Comparison of ENCODE assay signal across 16 mouse cellular contexts in the genomic region with DNA sequence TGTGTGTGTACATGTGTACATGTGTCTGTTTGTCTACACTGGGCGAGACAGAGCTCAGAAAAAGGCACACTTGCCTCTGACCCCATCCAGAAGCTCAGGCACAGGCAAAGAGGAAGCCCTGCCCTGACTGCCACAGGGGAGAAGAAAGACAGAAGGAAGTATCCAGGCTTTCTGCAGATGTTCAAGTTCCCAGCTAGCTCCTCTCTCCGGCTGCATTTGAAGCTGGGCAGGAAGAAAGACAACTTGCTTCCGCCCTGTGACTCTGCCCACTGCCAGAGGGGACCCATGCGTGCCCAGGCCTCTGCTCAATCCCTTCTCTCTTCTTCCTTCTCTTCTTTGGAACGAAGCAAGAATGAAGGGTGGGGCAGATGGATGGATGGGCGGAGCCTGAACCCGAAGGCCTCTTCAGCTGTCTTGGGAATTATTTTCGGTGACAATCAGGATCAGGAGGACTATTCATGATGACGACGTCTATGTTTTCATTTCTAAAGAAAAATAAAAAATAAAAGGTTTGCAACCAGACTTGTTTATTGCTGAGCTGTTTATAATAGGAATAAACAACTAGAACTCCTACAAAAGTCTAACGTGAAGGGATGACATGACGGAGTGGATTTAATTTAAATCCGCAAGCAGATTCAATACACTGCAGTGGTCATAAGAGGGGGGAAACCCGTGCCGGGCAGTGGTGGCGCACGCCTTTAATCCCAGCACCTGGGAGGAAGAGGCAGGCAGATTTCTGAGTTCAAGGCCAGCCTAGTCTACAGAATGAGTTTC. TPM values are rescaled to one million over a fixed set of nuclear protein-coding genes. Genes with fewer than 3 reads are reported as not detected.
DNase-seq lines count a peak whose midpoint lies in the region; ATAC-seq and TF ChIP-seq lines count a peak whose summit lies in the region.
"Had no signal": no experiment of that assay in that cellular context is flagged by ENCODE, and none has a peak within 500 bp of the region (broad histone marks: within the 10 kb centered on the region; RNA-seq: fewer than 3 reads in every experiment).

No protein-coding gene starts in this region.

- no peak overlapping the region for H3K4me2 ChIP-seq in kidney, embryonic 14.5 days (replicated peaks; ENCODE audit: low read depth, low read length)
- H3K4me2 ChIP-seq in liver, embryonic 14.5 days (ENCODE audit: low read depth) = no peak overlapping the region
- H3K4me2 ChIP-seq in stomach, embryonic 16.5 days (ENCODE audit: low read depth, low read length) = no peak overlapping the region
- H3K4me2 ChIP-seq: embryonic facial prominence, embryonic 13.5 days; forebrain, embryonic 12.5 days; limb, embryonic 12.5 days; midbrain, embryonic 15.5 days had no signal

- no peak for TF ChIP-seq CTCF in liver, embryonic 14.5 days (IDR thresholded peaks at IDR 0.05; ENCODE audit: low read depth)

- 0 out of 2 replicates have a peak overlapping the region, but pooled peaks have one; percentile 12 for H3K9ac ChIP-seq in kidney, embryonic 14.5 days (ENCODE audit: low read depth, low read length)
- no peak overlapping the region for H3K9ac ChIP-seq in liver, embryonic 14.5 days (replicated peaks)
- no peak overlapping the region for H3K9ac ChIP-seq in stomach, embryonic 16.5 days (ENCODE audit: low read length)
- H3K9ac ChIP-seq: embryonic facial prominence, embryonic 13.5 days; forebrain, embryonic 12.5 days; limb, embryonic 12.5 days; midbrain, embryonic 15.5 days had no signal

- TF ChIP-seq EP300 in liver, embryonic 14.5 days (IDR thresholded peaks at IDR 0.05; ENCODE audit: low read depth) = no peak

- H3K9me3 ChIP-seq in kidney, embryonic 14.5 days (ENCODE audit: control insufficient read depth, low read length) = no peaks in the 10 kb centered on the region
- H3K9me3 ChIP-seq in liver, embryonic 14.5 days (ENCODE audit: control insufficient read depth, low read length) = no peaks in the 10 kb centered on the region
- no peaks in the 10 kb centered on the region for H3K9me3 ChIP-seq in stomach, embryonic 16.5 days (replicated peaks; ENCODE audit: control insufficient read depth, low read length)
- H3K9me3 ChIP-seq: embryonic facial prominence, embryonic 13.5 days; forebrain, embryonic 12.5 days; heart, embryonic 10.5 days; limb, embryonic 12.5 days; midbrain, embryonic 15.5 days had no signal

- no peak for DNase-seq in kidney, postnatal 36 days
- DNase-seq in R1 (ENCODE audit: low read depth, low spot score) = peak; percentile 67
- no peak for DNase-seq in liver, embryonic 14.5 days (ENCODE audit: low read depth in 3 of 3, low spot score in 3 of 3)
- no peak for DNase-seq in left cerebral cortex, adult 18-20 months (ENCODE audit: low spot score in 2 of 2)
- DNase-seq: cerebellum, postnatal 14 days; heart, postnatal 4 days; kidney, postnatal 10 days; lung, postnatal 14 days had no signal

- no peak overlapping the region for H3K4me3 ChIP-seq in kidney, embryonic 14.5 days (ENCODE audit: low read length)
- no peak overlapping the region for H3K4me3 ChIP-seq in liver, embryonic 14.5 days (ENCODE audit: insufficient read depth in 1 of 2, low read depth in 2 of 2, low read length in 2 of 2)
- no peak overlapping the region for H3K4me3 ChIP-seq in stomach, embryonic 16.5 days (replicated peaks; ENCODE audit: low read length)
- H3K4me3 ChIP-seq: embryonic facial prominence, embryonic 13.5 days; forebrain, embryonic 12.5 days; heart, embryonic 10.5 days; limb, embryonic 12.5 days; midbrain, embryonic 15.5 days had no signal

- H3K27ac ChIP-seq in kidney, embryonic 14.5 days (ENCODE audit: low read depth, low read length) = no peak overlapping the region
- no peak overlapping the region for H3K27ac ChIP-seq in liver, embryonic 14.5 days
- H3K27ac ChIP-seq in stomach, embryonic 16.5 days (ENCODE audit: low read length) = peak overlapping the region; percentile 74
- H3K27ac ChIP-seq: embryonic facial prominence, embryonic 13.5 days; forebrain, embryonic 12.5 days; heart, embryonic 10.5 days; limb, embryonic 12.5 days; midbrain, embryonic 15.5 days had no signal

- no peaks in the 10 kb centered on the region for H3K4me1 ChIP-seq in kidney, embryonic 14.5 days (ENCODE audit: control insufficient read depth, insufficient read depth, low read length)
- H3K4me1 ChIP-seq in liver, embryonic 14.5 days (replicated peaks; ENCODE audit: control insufficient read depth in 2 of 2, insufficient read depth in 2 of 2, low read length in 1 of 2) = no peaks in the 10 kb centered on the region
- H3K4me1 ChIP-seq in stomach, embryonic 16.5 days (ENCODE audit: control insufficient read depth, insufficient read depth, low read length) = peaks cover 7% of the 10 kb centered on the region; the same call in 1 of the 2 replicates
- H3K4me1 ChIP-seq: forebrain, embryonic 12.5 days; heart, embryonic 10.5 days; midbrain, embryonic 15.5 days had no signal

- WGBS in kidney, embryonic 14.5 days = 85% methylated on average over 17 of the region's 17 CpGs
- WGBS in liver, embryonic 14.5 days (ENCODE audit: insufficient replicate concordance) = 45% methylated on average over 17 of the region's 17 CpGs
- 67% methylated on average over 17 of the region's 17 CpGs for WGBS in stomach, embryonic 16.5 days

- no peak for ATAC-seq in kidney, embryonic 14.5 days (ENCODE audit: low FRiP score, low TSS enrichment)
- ATAC-seq in liver, embryonic 14.5 days (ENCODE audit: insufficient read depth) = 0 out of 2 replicates have a peak, but pooled peaks have one; percentile 28
- ATAC-seq in stomach, embryonic 16.5 days (ENCODE audit: insufficient read depth, low FRiP score) = no peak
- no peak for ATAC-seq in cerebellum, adult (ENCODE audit: insufficient number of reproducible peaks, low FRiP score, low TSS enrichment)
- ATAC-seq: midbrain, embryonic 15.5 days had no signal

- H3K27me3 ChIP-seq in kidney, embryonic 14.5 days (ENCODE audit: control insufficient read depth, insufficient read depth, low read length) = no peaks in the 10 kb centered on the region
- H3K27me3 ChIP-seq in liver, embryonic 14.5 days (ENCODE audit: control insufficient read depth, insufficient read depth, low read length) = no peaks in the 10 kb centered on the region
- no peaks in the 10 kb centered on the region for H3K27me3 ChIP-seq in stomach, embryonic 16.5 days (ENCODE audit: control insufficient read depth, insufficient read depth, low read length)
- H3K27me3 ChIP-seq: embryonic facial prominence, embryonic 13.5 days; forebrain, embryonic 12.5 days; limb, embryonic 12.5 days; midbrain, embryonic 15.5 days had no signal

- no peaks in the 10 kb centered on the region for H3K36me3 ChIP-seq in kidney, embryonic 14.5 days (ENCODE audit: control insufficient read depth, insufficient read depth, low read length)
- H3K36me3 ChIP-seq in liver, embryonic 14.5 days (replicated peaks; ENCODE audit: control insufficient read depth, insufficient read depth, low read depth) = no peaks in the 10 kb centered on the region
- H3K36me3 ChIP-seq in stomach, embryonic 16.5 days (ENCODE audit: control insufficient read depth, insufficient read depth, low read length) = no peaks in the 10 kb centered on the region
- H3K36me3 ChIP-seq: embryonic facial prominence, embryonic 13.5 days; forebrain, embryonic 12.5 days; heart, embryonic 10.5 days; limb, embryonic 12.5 days; midbrain, embryonic 15.5 days had no signal

RNA-seq across cellular contexts. Expression of gene Ckap4, which starts 15.5 kb away (rescaled TPM):
- 87.6 and 121 TPM in 2 replicates for polyA plus RNA-seq in kidney, embryonic 14.5 days (2014; fragmentation: Nextera tagmentation; extraction: Ambion mirVana)
- polyA plus RNA-seq in liver, embryonic 14.5 days (2012; rRNA removed) = 3.5 and 5.8 TPM in 2 replicates
- 8.2 and 8.6 TPM in 2 replicates for polyA plus RNA-seq in liver, embryonic 14.5 days (2014; fragmentation: Nextera tagmentation; extraction: Ambion mirVana)
- 30.8 and 36.0 TPM in 2 replicates for polyA plus RNA-seq in stomach, embryonic 16.5 days (2015; fragmentation: Nextera tagmentation; extraction: Ambion mirVana)
- total RNA-seq in left cerebral cortex, adult 18-20 months (2021) = 10 to 100 TPM; 21.4 to 22.6 TPM

RNA-seq across cellular contexts. Expression of gene Tcp11l2, which starts 27.1 kb away (rescaled TPM):
- 6.5 and 11.3 TPM in 2 replicates for polyA plus RNA-seq in kidney, embryonic 14.5 days (2014; fragmentation: Nextera tagmentation; extraction: Ambion mirVana)
- 28.8 and 31.4 TPM in 2 replicates for polyA plus RNA-seq in liver, embryonic 14.5 days (2012; rRNA removed)
- 38.1 and 44.2 TPM in 2 replicates for polyA plus RNA-seq in liver, embryonic 14.5 days (2014; fragmentation: Nextera tagmentation; extraction: Ambion mirVana)
- 25.7 and 28.9 TPM in 2 replicates for polyA plus RNA-seq in stomach, embryonic 16.5 days (2015; fragmentation: Nextera tagmentation; extraction: Ambion mirVana)
- 10 to 100 TPM; 22.4 to 25.2 TPM for total RNA-seq in left cerebral cortex, adult 18-20 months (2021)
